Mouse (Mus musculus) lung, postnatal 14 days (tissue): ENCODE data around the gene Bsg.
"Not testable (repeated sequence)": the region's sequence is repeated elsewhere in the genome, so short reads cannot be mapped to it uniquely, and the experiment has no call there.

Source experiments
- DNase-seq: peaks from one replicate; pipeline ENCODE4 v3.0.0; 2021

Gene Bsg

GRCm38 (mm10) chr10:79682916-79683582 lies 21.2 kb upstream of the Bsg start:
- peak; percentile 67 for DNase-seq

- DNase-seq = no peak
Measured at GRCm38 (mm10) chr10:79683726-79684640, 20.3 kb upstream of the Bsg start.

GRCm38 (mm10) chr10:79684770-79685600 lies 19.3 kb upstream of the Bsg start:
- no peak for DNase-seq

- no peak for DNase-seq
Measured at GRCm38 (mm10) chr10:79686219-79686618, 18.1 kb upstream of the Bsg start.

GRCm38 (mm10) chr10:79686691-79687090 lies 17.6 kb upstream of the Bsg start:
- no peak for DNase-seq

GRCm38 (mm10) chr10:79687513-79687912 lies 16.8 kb upstream of the Bsg start:
- DNase-seq = no peak

- DNase-seq = no peak
Measured at GRCm38 (mm10) chr10:79688720-79689119, 15.6 kb upstream of the Bsg start, which contains the start of gene Gzmm. Gene Gzmm (plus strand): TSS chr10:79689020.

- DNase-seq = no peak
Measured at GRCm38 (mm10) chr10:79689178-79689577, 15.1 kb upstream of the Bsg start.

GRCm38 (mm10) chr10:79691986-79692548 lies 12.2 kb upstream of the Bsg start:
- no peak for DNase-seq

- DNase-seq = no peak
Measured at GRCm38 (mm10) chr10:79693580-79694378, 10.5 kb upstream of the Bsg start.

- DNase-seq = no peak
Measured at GRCm38 (mm10) chr10:79694379-79694655, 10.0 kb upstream of the Bsg start.

- DNase-seq = peak; percentile 87
Measured at GRCm38 (mm10) chr10:79695231-79696128, 8.8 kb upstream of the Bsg start.

GRCm38 (mm10) chr10:79696129-79696651 lies 8.1 kb upstream of the Bsg start:
- peak; percentile 36 for DNase-seq

- peak; percentile 40 for DNase-seq
Measured at GRCm38 (mm10) chr10:79697916-79698315, 6.4 kb upstream of the Bsg start.

- no peak for DNase-seq
Measured at GRCm38 (mm10) chr10:79698459-79698858, 5.8 kb upstream of the Bsg start.

- no peak for DNase-seq
Measured at GRCm38 (mm10) chr10:79700676-79701075, 3.6 kb upstream of the Bsg start.

GRCm38 (mm10) chr10:79701443-79702129 lies 2.7 kb upstream of the Bsg start:
- peak; percentile 72 for DNase-seq

GRCm38 (mm10) chr10:79702970-79703369 lies 1.3 kb upstream of the Bsg start:
- not testable (repeated sequence) for DNase-seq

- no peak for DNase-seq
Measured at GRCm38 (mm10) chr10:79703541-79703940, 750 bp upstream of the Bsg start.

GRCm38 (mm10) chr10:79704970-79705360 lies 674 bp downstream of the Bsg start:
- DNase-seq = no peak
